Mouse (Mus musculus) intestine, embryonic 16.5 days (tissue): ENCODE measurements around the gene Syndig1l. TPM values are rescaled to one million over a fixed set of nuclear protein-coding genes. Genes with fewer than 3 reads are reported as not detected.

Source experiments
- ATAC-seq: fragments of 200-750 bp; cut with Nextera tagmentation; 2 replicates; pipeline ENCODE4 v1.8.0; 2017; ENCODE audit warnings: moderate TSS enrichment, moderate library complexity
- H3K27ac ChIP-seq: fragments of 300-500 bp; sonication (generic); 2 replicates; pipeline ENCODE4 v1.5.1; 2014; ENCODE audit warnings: mild to moderate bottlenecking, low read length
- H3K27me3 ChIP-seq: fragments of 300-500 bp; sonication (generic); replicated peaks from 2 replicates; pipeline ENCODE4 v1.6.1; 2014; ENCODE audit warnings: low read length, control low read depth, mixed read lengths; ENCODE audit not compliant: control insufficient read depth, insufficient read depth
- H3K36me3 ChIP-seq: fragments of 300-500 bp; sonication (generic); 2 replicates; pipeline ENCODE4 v1.6.1; 2014; ENCODE audit warnings: low read length, control low read depth; ENCODE audit not compliant: control insufficient read depth, insufficient read depth
- H3K4me1 ChIP-seq: fragments of 300-500 bp; sonication (generic); 2 replicates; pipeline ENCODE4 v1.6.1; 2014; ENCODE audit warnings: low read length, control low read depth, mixed read lengths; ENCODE audit not compliant: control insufficient read depth, insufficient read depth
- H3K4me2 ChIP-seq: fragments of 300-500 bp; sonication (generic); 2 replicates; pipeline ENCODE4 v1.6.1; 2014; ENCODE audit warnings: low read depth, low read length, control low read depth
- H3K4me3 ChIP-seq: fragments of 300-500 bp; sonication (generic); 2 replicates; pipeline ENCODE4 v1.5.1; 2014; ENCODE audit warnings: mild to moderate bottlenecking, low read length
- H3K9ac ChIP-seq: fragments of 300-500 bp; sonication (generic); 2 replicates; pipeline ENCODE4 v1.6.1; 2014; ENCODE audit warnings: low read depth, low read length
- H3K9me3 ChIP-seq: fragments of 300-500 bp; sonication (generic); 2 replicates; pipeline ENCODE4 v1.6.1; 2016; ENCODE audit warnings: low read length, control low read depth; ENCODE audit not compliant: control insufficient read depth
- WGBS: fragments of 180-500 bp; shearing (Covaris S2); extraction: QIAGEN DNeasy Blood & Tissue Kit; methylation state at CpG from one replicate; pipeline ENCODE4 v1.1.7; 2014; 5-methylcytosine and 5-hydroxymethylcytosine counted together
- polyA plus RNA-seq: library from polyadenylated mRNA; unstranded; fragments of >200 nt; fragmentation: Nextera tagmentation; extraction: Ambion mirVana; gene quantifications from 2 replicates; pipeline ENCODE4 v1.2.1, GENCODE M21; 2015

Gene Syndig1l
- polyA plus RNA-seq, 1 experiment from 2014 or later, result 0.05 TPM

DNA sequence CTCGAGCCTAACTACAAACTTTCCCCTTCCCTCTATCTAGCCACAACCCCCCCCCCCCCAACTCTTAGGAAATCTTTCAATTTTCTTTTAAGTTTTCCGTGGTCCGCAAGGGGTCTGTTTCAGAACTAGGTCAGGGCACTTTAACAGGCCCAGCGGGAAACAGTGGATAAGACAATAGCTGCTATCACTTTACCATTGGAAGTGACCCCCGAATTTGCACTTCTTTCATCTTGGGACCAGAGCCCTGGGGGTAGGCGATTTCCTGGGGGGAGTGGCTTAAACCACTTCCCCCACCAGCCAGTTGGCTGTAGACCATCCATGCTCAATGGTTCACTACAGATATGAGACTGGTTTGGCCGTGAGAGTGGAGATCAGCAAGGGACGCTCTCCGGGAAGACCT, 58.0 kb downstream of the Syndig1l start, which contains the start of gene Vrtn:
TSS of gene Vrtn (plus strand) at position 366 of the 400 bp plus-strand sequence.
- WGBS, result 9% methylated on average over 9 of the region's 9 CpGs
- no peaks in the 10 kb centered on the region for H3K36me3 ChIP-seq
- H3K4me1 ChIP-seq, result no peaks in the 10 kb centered on the region
- H3K4me3 ChIP-seq, result no peak within 1 kb of the TSS
- no peak within 1 kb of the TSS for H3K9ac ChIP-seq
- no peak within 1 kb of the TSS for H3K4me2 ChIP-seq
- H3K27ac ChIP-seq, result no peak within 1 kb of the TSS
- ATAC-seq, result no peak
- H3K9me3 ChIP-seq, result no peaks in the 10 kb centered on the region
- peaks cover 34% of the 10 kb centered on the region for H3K27me3 ChIP-seq

- no peaks in the 10 kb centered on the region for H3K36me3 ChIP-seq
- ATAC-seq, result no peak
- no peak overlapping the region for H3K27ac ChIP-seq
- peaks cover 34% of the 10 kb centered on the region for H3K27me3 ChIP-seq
- H3K9me3 ChIP-seq, result no peaks in the 10 kb centered on the region
- no peaks in the 10 kb centered on the region for H3K4me1 ChIP-seq
- H3K4me3 ChIP-seq, result no peak overlapping the region
- 10% methylated on average over 6 of the region's 6 CpGs for WGBS
- H3K4me2 ChIP-seq, result no peak overlapping the region
- no peak overlapping the region for H3K9ac ChIP-seq
These were observed 58.4 kb downstream of the Syndig1l start for GRCm38 (mm10) chr12:84640253-84640652.

DNA sequence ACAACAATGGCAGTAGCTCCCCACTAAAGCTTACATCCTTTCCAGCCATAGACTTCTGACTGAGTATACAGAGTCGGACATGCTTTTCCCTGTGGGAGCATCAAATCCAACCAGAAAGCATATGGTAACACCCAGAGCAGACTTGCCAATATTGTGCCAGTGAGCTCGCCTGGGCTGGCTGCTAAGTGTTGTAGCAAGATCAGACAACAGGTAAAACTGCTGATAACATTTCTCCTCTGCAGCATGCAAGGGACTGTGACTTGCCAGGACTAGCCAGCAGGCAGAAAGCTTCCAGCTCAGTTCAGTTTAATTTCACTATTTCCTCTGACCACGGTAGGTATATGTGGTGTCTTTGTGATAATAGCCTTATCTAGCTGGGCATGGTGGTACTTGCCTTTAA, 66.8 kb downstream of the Syndig1l start:
- 69% methylated on average over 3 of the region's 3 CpGs for WGBS
- H3K4me3 ChIP-seq, result no peak overlapping the region
- H3K36me3 ChIP-seq, result no peaks in the 10 kb centered on the region
- no peaks in the 10 kb centered on the region for H3K27me3 ChIP-seq
- no peaks in the 10 kb centered on the region for H3K9me3 ChIP-seq
- H3K4me2 ChIP-seq, result no peak overlapping the region
- H3K27ac ChIP-seq, result no peak overlapping the region
- no peak overlapping the region for H3K9ac ChIP-seq
- H3K4me1 ChIP-seq, result no peaks in the 10 kb centered on the region
- no peak for ATAC-seq

Other genes with a start within 250 kb of the Syndig1l start
- gene Aldh6a1, start 247.8 kb downstream of the Syndig1l start, polyA plus RNA-seq, result 34.9 and 36.5 TPM in 2 replicates
- gene Lin52, start 247.4 kb downstream of the Syndig1l start, polyA plus RNA-seq, result 13.9 and 14.7 TPM in 2 replicates
- not detected in 2 replicates for gene Vsx2, start 129.1 kb downstream of the Syndig1l start, polyA plus RNA-seq
- 27.8 and 28.2 TPM in 2 replicates for gene Abcd4, start 81.4 kb downstream of the Syndig1l start, polyA plus RNA-seq
- gene Vrtn, start 57.8 kb downstream of the Syndig1l start, polyA plus RNA-seq, result not detected in 2 replicates
- 88.4 and 93.4 TPM in 2 replicates for gene Npc2, start 74.3 kb upstream of the Syndig1l start, polyA plus RNA-seq
- 142 and 150 TPM in 2 replicates for gene Isca2, start 74.4 kb upstream of the Syndig1l start, polyA plus RNA-seq
- gene Ltbp2, start 177.7 kb upstream of the Syndig1l start, polyA plus RNA-seq, result 0.83 and 1.9 TPM in 2 replicates